Mouse (Mus musculus): ENCODE measurements around the gene Mfn2.

GRCm38 (mm10) chr4:147881792-147882191, 22.7 kb downstream of the Mfn2 start:
- TF ChIP-seq CTCF (IDR thresholded peaks at IDR 0.05; ENCODE audit: extremely low read depth, insufficient read depth, low read length) (no peak), POLR2A (IDR thresholded peaks at IDR 0.05; ENCODE audit: extremely low read depth, insufficient read depth, low read length) (no peak)

Measured in cortical plate, adult 2 months (tissue).